Mouse (Mus musculus) A20 (cell line): ENCODE results near the gene Ephb1.

Experiments used
- DNase-seq: peaks from one replicate; pipeline ENCODE4 v3.0.0-alpha.2; 2011; ENCODE audit warnings: low read depth, low spot score

Ephb1 gene

GRCm38 (mm10) chr9:101918771-101919170 lies 435.7 kb downstream of the Ephb1 start:
- DNase-seq: no peak

GRCm38 (mm10) chr9:101915082-101915481 lies 439.4 kb downstream of the Ephb1 start:
- DNase-seq: no peak

- DNase-seq: no peak
These were observed 443.2 kb downstream of the Ephb1 start for GRCm38 (mm10) chr9:101911176-101911866.

GRCm38 (mm10) chr9:101909491-101909890 lies 445.0 kb downstream of the Ephb1 start:
- no peak for DNase-seq

- no peak for DNase-seq
These were observed 445.6 kb downstream of the Ephb1 start for GRCm38 (mm10) chr9:101908849-101909248.

GRCm38 (mm10) chr9:101907747-101908255 lies 446.7 kb downstream of the Ephb1 start:
- no peak for DNase-seq

- DNase-seq: no peak
These were observed 451.1 kb downstream of the Ephb1 start for GRCm38 (mm10) chr9:101903406-101903805.

GRCm38 (mm10) chr9:101897851-101898250 lies 456.6 kb downstream of the Ephb1 start:
- DNase-seq: no peak

- DNase-seq: no peak
These were observed 471.2 kb downstream of the Ephb1 start for GRCm38 (mm10) chr9:101883295-101883694.

GRCm38 (mm10) chr9:101877109-101877987 lies 477.1 kb downstream of the Ephb1 start:
- DNase-seq: no peak

- no peak for DNase-seq
These were observed 479.2 kb downstream of the Ephb1 start for GRCm38 (mm10) chr9:101875306-101875705.
